8 mouse cellular contexts compared by ENCODE assay signal in genomic region chr10:78211311-78211710, GRCm38 (mm10). TPM values are rescaled to one million over a fixed set of nuclear protein-coding genes. Genes with fewer than 3 reads are reported as not detected.
A peak's percentile ranks its signal among the peaks of the same experiment; 100 is the strongest.
DNase-seq lines count a peak whose midpoint lies in the region; ATAC-seq and TF ChIP-seq lines count a peak whose summit lies in the region.

No protein-coding gene starts in this region.

- ATAC-seq in lung, postnatal 0 days = no peak

- no peak overlapping the region for H3K27ac ChIP-seq in gastrocnemius, adult 2 months
- H3K27ac ChIP-seq in lung, postnatal 0 days (ENCODE audit: low read length) = no peak overlapping the region
- no peak overlapping the region for H3K27ac ChIP-seq in bone marrow, adult 2 months (ENCODE audit: control insufficient read depth, insufficient read depth, low read depth, low read length, poor library complexity)
- H3K27ac ChIP-seq in small intestine, adult 2 months (ENCODE audit: insufficient read depth, low read depth, low read length) = no peak overlapping the region

- intact Hi-C loops in gastrocnemius, adult 2 months (cut with DNase I) = no loop called here
- intact Hi-C loops in gastrocnemius, postnatal 14 days (cut with DNase I; ENCODE audit: low total_unique reads) = no loop called here

- H3K4me1 ChIP-seq in lung, postnatal 0 days (ENCODE audit: insufficient read depth, low read depth, low read length) = no peaks in the 10 kb centered on the region
- no peaks in the 10 kb centered on the region; the same call in 1 of the 2 replicates for H3K4me1 ChIP-seq in bone marrow, adult 2 months (ENCODE audit: control insufficient read depth, insufficient read depth, low read length)
- H3K4me1 ChIP-seq in small intestine, adult 2 months (ENCODE audit: control insufficient read depth, insufficient read depth, insufficient read length, low read length) = no peaks in the 10 kb centered on the region

- no peak for TF ChIP-seq POLR2A in bone marrow, adult 2 months (IDR thresholded peaks at IDR 0.05; ENCODE audit: borderline replicate concordance, control insufficient read depth, low read depth, low read length)
- no peak for TF ChIP-seq POLR2A in small intestine, adult 2 months (IDR thresholded peaks at IDR 0.05; ENCODE audit: low read depth, low read length)

- peak; percentile 45 for TF ChIP-seq CTCF in gastrocnemius, adult 2 months (IDR thresholded peaks at IDR 0.05)
- TF ChIP-seq CTCF in lung, postnatal 0 days (IDR thresholded peaks at IDR 0.05) = peak; percentile 49
- peak; percentile 53 for TF ChIP-seq CTCF in bone marrow, adult 2 months (IDR thresholded peaks at IDR 0.05; ENCODE audit: control insufficient read depth, insufficient read depth, low read length)
- TF ChIP-seq CTCF in small intestine, adult 2 months (IDR thresholded peaks at IDR 0.05; ENCODE audit: extremely low read depth, insufficient read length, insufficient replicate concordance, low read depth, low read length) = peak; percentile 42; the same call in 1 of the 2 replicates

- no peaks in the 10 kb centered on the region for H3K9me3 ChIP-seq in lung, postnatal 0 days (ENCODE audit: low read length)

- H3K36me3 ChIP-seq in lung, postnatal 0 days (ENCODE audit: insufficient read depth, low read length) = peaks cover 54% of the 10 kb centered on the region
- H3K36me3 ChIP-seq in small intestine, adult 2 months (ENCODE audit: control insufficient read depth, insufficient read depth, low read length) = peaks cover 82% of the 10 kb centered on the region

- no peak overlapping the region for H3K4me2 ChIP-seq in lung, postnatal 0 days (replicated peaks; ENCODE audit: low read depth, low read length)

- TF ChIP-seq EP300 in lung, postnatal 0 days (IDR thresholded peaks at IDR 0.05) = no peak

- 72% methylated on average over 6 of the region's 6 CpGs for WGBS in lung, postnatal 0 days
- 67% methylated on average over 6 of the region's 6 CpGs for WGBS in bone marrow, adult 2 months
- 71% methylated on average over 6 of the region's 6 CpGs for WGBS in small intestine, adult 2 months

- H3K27me3 ChIP-seq in lung, postnatal 0 days (replicated peaks; ENCODE audit: insufficient read depth, low read length) = no peaks in the 10 kb centered on the region
- H3K27me3 ChIP-seq in small intestine, adult 2 months (ENCODE audit: control insufficient read depth, insufficient read depth, low read length) = no peaks in the 10 kb centered on the region

- DNase-seq in gastrocnemius, adult 2 months = no peak
- no peak for DNase-seq in gastrocnemius, postnatal 14 days
- DNase-seq in lung, postnatal 0 days (ENCODE audit: low spot score) = no peak
- no peak for DNase-seq in lung, postnatal 10 days
- no peak for DNase-seq in gastrocnemius, adult 18-20 months (ENCODE audit: low spot score)
- DNase-seq in lung, postnatal 36 days = no peak

- H3K4me3 ChIP-seq in gastrocnemius, adult 2 months = no peak overlapping the region
- H3K4me3 ChIP-seq in lung, postnatal 0 days (ENCODE audit: low read depth, low read length) = no peak overlapping the region
- no peak overlapping the region for H3K4me3 ChIP-seq in bone marrow, adult 2 months (replicated peaks; ENCODE audit: control insufficient read depth, low read depth, low read length)
- H3K4me3 ChIP-seq in small intestine, adult 2 months (ENCODE audit: low read depth, low read length) = no peak overlapping the region

- H3K9ac ChIP-seq in lung, postnatal 0 days (replicated peaks; ENCODE audit: low read depth) = no peak overlapping the region

RNA-seq across cellular contexts. Expression of gene Pwp2, which starts 26.4 kb away (rescaled TPM):
- total RNA-seq in gastrocnemius, adult 2 months (2021) = 10 to 100 TPM; 10.7 to 11.0 TPM
- 1 to 10 TPM; 8.2 to 8.8 TPM for total RNA-seq in gastrocnemius, postnatal 14 days (2021)
- 5.8 and 6.4 TPM in 2 replicates for polyA plus RNA-seq in lung, postnatal 0 days (2015; fragmentation: Nextera tagmentation; extraction: Ambion mirVana)
- 7.2 and 13.9 TPM in 2 replicates for polyA plus RNA-seq in bone marrow, adult 2 months (2011; ENCODE audit: insufficient read depth, insufficient read length, low replicate concordance, missing spikeins)
- polyA plus RNA-seq in small intestine, adult 2 months (2012; rRNA removed) = 3.1 and 4.7 TPM in 2 replicates
- total RNA-seq in gastrocnemius, adult 18-20 months (2021) = 10 to 100 TPM in 1 of 2 experiments, 1 to 10 TPM in 1; 9.5 to 10.7 TPM

RNA-seq across cellular contexts. Expression of gene Trappc10, which starts 33.1 kb away (rescaled TPM):
- total RNA-seq in gastrocnemius, adult 2 months (2021) = 10 to 100 TPM; 37.9 to 40.1 TPM
- total RNA-seq in gastrocnemius, postnatal 14 days (2021) = 10 to 100 TPM; 30.3 to 31.7 TPM
- polyA plus RNA-seq in lung, postnatal 0 days (2015; fragmentation: Nextera tagmentation; extraction: Ambion mirVana) = 19.2 and 19.9 TPM in 2 replicates
- 19.5 and 31.8 TPM in 2 replicates for polyA plus RNA-seq in bone marrow, adult 2 months (2011; ENCODE audit: insufficient read depth, insufficient read length, low replicate concordance, missing spikeins)
- polyA plus RNA-seq in small intestine, adult 2 months (2012; rRNA removed) = 35.1 and 69.9 TPM in 2 replicates
- total RNA-seq in gastrocnemius, adult 18-20 months (2021) = 10 to 100 TPM; 37.9 to 41.4 TPM

RNA-seq across cellular contexts. Expression of gene D10Jhu81e, which starts 41.7 kb away (rescaled TPM):
- total RNA-seq in gastrocnemius, adult 2 months (2021) = 100 to 1,000 TPM; 231 to 289 TPM
- total RNA-seq in gastrocnemius, postnatal 14 days (2021) = 100 to 1,000 TPM; 146 to 175 TPM
- polyA plus RNA-seq in lung, postnatal 0 days (2015; fragmentation: Nextera tagmentation; extraction: Ambion mirVana) = 24.8 and 27.0 TPM in 2 replicates
- polyA plus RNA-seq in bone marrow, adult 2 months (2011; ENCODE audit: insufficient read depth, insufficient read length, low replicate concordance, missing spikeins) = 25.3 and 31.3 TPM in 2 replicates
- polyA plus RNA-seq in small intestine, adult 2 months (2012; rRNA removed) = 56.4 and 63.8 TPM in 2 replicates
- total RNA-seq in gastrocnemius, adult 18-20 months (2021) = 100 to 1,000 TPM; 258 to 262 TPM
